Mouse (Mus musculus): ENCODE measurements around the gene Wdr31. TPM values are rescaled to one million over a fixed set of nuclear protein-coding genes. Genes with fewer than 3 reads are reported as not detected.

The Wdr31 gene
- polyA plus RNA-seq, 1 experiment: 2.6 TPM

DNA sequence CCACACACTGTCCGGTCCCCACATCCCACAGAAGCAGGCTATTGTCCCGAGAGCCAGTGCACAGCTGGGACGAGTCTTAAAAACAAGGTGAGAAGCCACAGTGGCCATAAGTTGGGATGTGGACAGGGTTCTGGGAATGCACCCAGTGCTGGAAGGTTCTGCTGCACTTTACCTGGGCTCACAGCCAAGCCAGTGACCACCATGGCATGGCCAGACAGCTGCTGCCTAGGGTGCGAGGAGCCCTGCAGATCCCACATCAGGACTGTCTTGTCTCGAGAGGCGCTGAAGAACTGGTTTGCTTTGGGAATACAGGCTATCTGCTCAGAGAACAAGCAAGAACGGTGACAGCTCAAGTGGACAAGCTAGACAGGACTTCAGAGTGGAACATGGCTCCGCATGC, 10.3 kb downstream of the Wdr31 start:
- Histone ChIP-seq H3ac (ENCODE audit: control insufficient read depth, insufficient read length, low read depth) (no peak overlapping the region), H3K27me3 (ENCODE audit: control insufficient read depth, insufficient read depth, insufficient read length) (no peaks in the 10 kb centered on the region), H3K4me3 (ENCODE audit: insufficient read depth, poor library complexity, severe bottlenecking) (no peak overlapping the region), H3K79me3 (ENCODE audit: low read depth) (no peaks in the 10 kb centered on the region), H3K36me3 (ENCODE audit: control insufficient read depth, insufficient read depth) (no peaks in the 10 kb centered on the region), H3K79me2 (ENCODE audit: control insufficient read depth, insufficient read depth) (no peaks in the 10 kb centered on the region)
- TF ChIP-seq USF1 (IDR thresholded peaks at IDR 0.05; ENCODE audit: low read depth): no peak
- no peak for TF ChIP-seq MYOG (IDR thresholded peaks at IDR 0.05; ENCODE audit: control insufficient read depth, extremely low read depth, insufficient read length)

DNA sequence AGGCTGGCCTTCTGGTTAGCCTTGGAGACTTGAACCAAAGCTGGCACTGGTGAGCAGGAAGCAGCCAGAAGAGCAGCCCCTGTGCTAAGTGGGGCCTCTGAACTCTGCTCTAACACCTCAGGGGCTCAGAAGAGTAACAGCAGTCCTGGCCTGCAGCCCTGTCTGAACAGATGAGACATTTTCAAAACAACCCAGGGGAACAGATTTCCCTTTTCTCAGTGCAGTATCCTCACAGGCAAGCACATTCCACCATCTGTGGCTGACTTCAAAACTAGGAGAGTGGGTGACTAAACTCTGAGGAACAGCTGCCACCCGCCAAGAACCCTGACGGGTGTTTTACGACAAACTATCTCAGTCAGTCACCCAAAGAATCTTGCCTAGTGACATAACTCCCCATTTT, 11.6 kb downstream of the Wdr31 start:
- Histone ChIP-seq H3K27me3 (ENCODE audit: control insufficient read depth, insufficient read depth, insufficient read length) (no peaks in the 10 kb centered on the region), H3K79me3 (ENCODE audit: low read depth) (no peaks in the 10 kb centered on the region), H3ac (ENCODE audit: control insufficient read depth, insufficient read length, low read depth) (no peak overlapping the region), H3K79me2 (ENCODE audit: control insufficient read depth, insufficient read depth) (no peaks in the 10 kb centered on the region), H3K36me3 (ENCODE audit: control insufficient read depth, insufficient read depth) (no peaks in the 10 kb centered on the region), H3K4me3 (ENCODE audit: insufficient read depth, poor library complexity, severe bottlenecking) (no peak overlapping the region)
- TF ChIP-seq MAX (IDR thresholded peaks at IDR 0.05): no peak
- no peak for TF ChIP-seq FOSL1 (IDR thresholded peaks at IDR 0.05; ENCODE audit: insufficient read depth, low read length, poor library complexity, severe bottlenecking)
- TF ChIP-seq MYOD1 (IDR thresholded peaks at IDR 0.05; ENCODE audit: control insufficient read depth, insufficient read length, low read depth): peak; percentile 74
- TF ChIP-seq MYOG (IDR thresholded peaks at IDR 0.05; ENCODE audit: control insufficient read depth, extremely low read depth, insufficient read length): no peak
- no peak for TF ChIP-seq CTCF (IDR thresholded peaks at IDR 0.05; ENCODE audit: control insufficient read depth, insufficient read depth, insufficient read length)
- no peak for TF ChIP-seq USF1 (IDR thresholded peaks at IDR 0.05; ENCODE audit: low read depth)
- TF ChIP-seq CEBPB (IDR thresholded peaks at IDR 0.05; ENCODE audit: low read depth): no peak

DNA sequence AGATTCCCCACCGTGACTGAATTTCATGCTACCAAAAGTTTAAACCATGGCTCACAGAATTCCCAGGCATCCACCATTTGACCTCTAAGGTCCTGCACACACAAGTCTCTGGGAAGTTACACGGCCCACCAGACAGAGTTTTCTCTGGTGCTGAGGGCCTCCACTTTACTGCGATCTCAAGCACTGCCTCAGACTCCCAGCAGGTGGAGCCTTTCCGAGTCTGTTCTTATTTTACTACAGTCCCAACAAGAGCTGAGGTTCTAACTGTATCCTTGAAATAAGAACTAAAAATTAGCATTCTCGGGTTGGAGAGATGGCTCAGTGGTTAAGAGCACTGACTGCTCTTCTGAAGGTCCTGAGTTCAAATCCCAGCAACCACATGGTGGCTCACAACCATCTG, 15.7 kb downstream of the Wdr31 start:
- Histone ChIP-seq H3K4me3 (ENCODE audit: insufficient read depth, poor library complexity, severe bottlenecking) (no peak overlapping the region), H3K79me3 (ENCODE audit: low read depth) (no peaks in the 10 kb centered on the region), H3K36me3 (ENCODE audit: control insufficient read depth, insufficient read depth) (no peaks in the 10 kb centered on the region), H3ac (ENCODE audit: control insufficient read depth, insufficient read length, low read depth) (no peak overlapping the region), H3K79me2 (ENCODE audit: control insufficient read depth, insufficient read depth) (no peaks in the 10 kb centered on the region), H3K27me3 (ENCODE audit: control insufficient read depth, insufficient read depth, insufficient read length) (no peaks in the 10 kb centered on the region)
- TF ChIP-seq CTCF (IDR thresholded peaks at IDR 0.05; ENCODE audit: control insufficient read depth, insufficient read depth, insufficient read length) (peak; percentile 11), FOSL1 (IDR thresholded peaks at IDR 0.05; ENCODE audit: insufficient read depth, low read length, poor library complexity, severe bottlenecking) (no peak)

DNA sequence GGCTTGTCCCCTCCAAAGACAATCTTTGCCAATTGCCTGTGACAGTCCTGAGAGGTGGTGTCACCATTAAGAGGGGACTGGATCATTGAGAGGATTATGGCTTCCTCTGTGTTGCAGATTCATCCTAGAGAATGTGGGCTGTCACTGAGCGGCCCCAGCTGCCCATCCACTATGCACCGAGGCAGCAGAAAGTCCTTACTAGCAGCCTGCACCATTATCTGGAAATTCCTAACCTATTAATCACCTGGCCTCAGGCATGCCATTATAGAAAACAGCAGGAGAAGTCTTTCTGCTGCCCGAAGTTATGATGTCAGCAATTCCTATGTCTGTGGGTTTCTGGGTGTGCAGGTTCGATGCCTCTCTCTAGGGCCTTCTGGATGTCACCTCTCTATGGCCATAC, 29.7 kb downstream of the Wdr31 start:
- no peak overlapping the region for H3K4me3 ChIP-seq (ENCODE audit: insufficient read depth, poor library complexity, severe bottlenecking)
- no peak for TF ChIP-seq MYOG (IDR thresholded peaks at IDR 0.05; ENCODE audit: control insufficient read depth, extremely low read depth, insufficient read length)
- no peak for TF ChIP-seq CTCF (IDR thresholded peaks at IDR 0.05; ENCODE audit: control insufficient read depth, insufficient read depth, insufficient read length)
- no peak for TF ChIP-seq CEBPB (IDR thresholded peaks at IDR 0.05; ENCODE audit: low read depth)
- TF ChIP-seq MYOD1 (IDR thresholded peaks at IDR 0.05; ENCODE audit: control insufficient read depth, insufficient read length, low read depth): no peak
- TF ChIP-seq FOSL1 (IDR thresholded peaks at IDR 0.05; ENCODE audit: insufficient read depth, low read length, poor library complexity, severe bottlenecking): no peak
- TF ChIP-seq MAX (IDR thresholded peaks at IDR 0.05): no peak
- no peak overlapping the region for H3ac ChIP-seq (ENCODE audit: control insufficient read depth, insufficient read length, low read depth)
- no peaks in the 10 kb centered on the region for H3K79me2 ChIP-seq (ENCODE audit: control insufficient read depth, insufficient read depth)
- no peaks in the 10 kb centered on the region for H3K36me3 ChIP-seq (ENCODE audit: control insufficient read depth, insufficient read depth)
- no peaks in the 10 kb centered on the region for H3K27me3 ChIP-seq (ENCODE audit: control insufficient read depth, insufficient read depth, insufficient read length)
- H3K79me3 ChIP-seq (ENCODE audit: low read depth): no peaks in the 10 kb centered on the region

DNA sequence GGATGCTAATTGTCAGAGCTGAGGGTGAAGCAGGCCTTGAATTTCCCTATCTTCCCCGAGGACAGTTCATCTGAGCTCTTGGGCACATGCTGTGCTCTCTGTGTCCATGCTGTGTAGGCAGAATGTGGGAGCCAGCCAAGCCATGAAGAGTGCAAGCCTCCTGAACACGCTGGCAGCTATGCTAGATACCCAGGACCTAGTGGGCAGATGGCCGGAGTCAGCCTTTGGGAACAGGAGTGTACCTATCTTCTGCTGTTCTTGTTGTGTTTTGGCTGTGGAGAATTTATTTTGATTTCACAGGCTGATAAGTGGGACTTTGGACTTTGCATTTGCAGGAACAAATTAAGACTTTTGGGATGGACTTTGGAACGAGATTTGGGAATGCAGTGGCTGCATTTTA, 30.2 kb downstream of the Wdr31 start:
- H3ac ChIP-seq (ENCODE audit: control insufficient read depth, insufficient read length, low read depth): no peak overlapping the region
- H3K27me3 ChIP-seq (ENCODE audit: control insufficient read depth, insufficient read depth, insufficient read length): no peaks in the 10 kb centered on the region
- H3K36me3 ChIP-seq (ENCODE audit: control insufficient read depth, insufficient read depth): no peaks in the 10 kb centered on the region
- H3K4me3 ChIP-seq (ENCODE audit: insufficient read depth, poor library complexity, severe bottlenecking): no peak overlapping the region
- TF ChIP-seq CEBPB (IDR thresholded peaks at IDR 0.05; ENCODE audit: low read depth): no peak
- no peak for TF ChIP-seq MAX (IDR thresholded peaks at IDR 0.05)
- TF ChIP-seq USF1 (IDR thresholded peaks at IDR 0.05; ENCODE audit: low read depth): no peak
- TF ChIP-seq CTCF (IDR thresholded peaks at IDR 0.05; ENCODE audit: control insufficient read depth, insufficient read depth, insufficient read length): no peak
- no peak for TF ChIP-seq MYOG (IDR thresholded peaks at IDR 0.05; ENCODE audit: control insufficient read depth, extremely low read depth, insufficient read length)
- TF ChIP-seq FOSL1 (IDR thresholded peaks at IDR 0.05; ENCODE audit: insufficient read depth, low read length, poor library complexity, severe bottlenecking): no peak
- no peak for TF ChIP-seq MYOD1 (IDR thresholded peaks at IDR 0.05; ENCODE audit: control insufficient read depth, insufficient read length, low read depth)
- H3K79me2 ChIP-seq (ENCODE audit: control insufficient read depth, insufficient read depth): no peaks in the 10 kb centered on the region
- H3K79me3 ChIP-seq (ENCODE audit: low read depth): no peaks in the 10 kb centered on the region

DNA sequence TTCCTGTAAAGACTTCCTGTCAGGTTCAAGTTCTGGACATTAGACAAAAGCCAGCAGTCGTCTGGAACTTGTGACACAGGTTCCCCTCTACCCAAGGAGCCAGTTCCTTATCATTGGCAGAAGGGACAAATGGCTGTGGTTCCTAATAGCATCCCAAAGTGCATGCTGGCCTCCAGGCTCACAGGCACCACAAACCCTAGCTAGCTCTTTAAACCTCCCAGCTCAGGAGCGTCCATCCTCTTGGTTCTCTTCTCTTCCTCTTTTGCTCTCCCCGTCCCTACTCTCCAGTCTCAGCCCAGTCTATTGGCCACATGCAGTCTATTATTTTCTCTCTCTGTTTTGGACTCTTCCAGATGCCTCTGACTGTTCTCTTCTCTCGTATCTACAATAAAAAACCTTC, 30.9 kb downstream of the Wdr31 start:
- no peaks in the 10 kb centered on the region for H3K79me3 ChIP-seq (ENCODE audit: low read depth)
- TF ChIP-seq USF1 (IDR thresholded peaks at IDR 0.05; ENCODE audit: low read depth) (no peak), CEBPB (IDR thresholded peaks at IDR 0.05; ENCODE audit: low read depth) (no peak)
- H3K4me3 ChIP-seq (ENCODE audit: insufficient read depth, poor library complexity, severe bottlenecking): no peak overlapping the region
- no peaks in the 10 kb centered on the region for H3K27me3 ChIP-seq (ENCODE audit: control insufficient read depth, insufficient read depth, insufficient read length)
- H3K36me3 ChIP-seq (ENCODE audit: control insufficient read depth, insufficient read depth): no peaks in the 10 kb centered on the region
- H3ac ChIP-seq (ENCODE audit: control insufficient read depth, insufficient read length, low read depth): no peak overlapping the region
- no peaks in the 10 kb centered on the region for H3K79me2 ChIP-seq (ENCODE audit: control insufficient read depth, insufficient read depth)
